Mouse (Mus musculus) bone marrow macrophage, adult 2 months (primary cell): Measurements from ENCODE around the gene Fgfr2. TPM values are rescaled to one million over a fixed set of nuclear protein-coding genes. Genes with fewer than 3 reads are reported as not detected.

Experiments
- H3K27ac ChIP-seq: 2 replicates; pipeline ENCODE4 v1.5.1; 2012; ENCODE audit warnings: low read depth, low read length; ENCODE audit not compliant: insufficient read depth
- H3K4me1 ChIP-seq: 2 replicates; pipeline ENCODE4 v1.6.1; 2012; ENCODE audit warnings: low read length; ENCODE audit not compliant: control insufficient read depth, insufficient read depth
- H3K4me3 ChIP-seq: 2 replicates; pipeline ENCODE4 v1.5.1; 2012; ENCODE audit warnings: mild to moderate bottlenecking, low read length, moderate library complexity; ENCODE audit not compliant: insufficient read depth
- CTCF ChIP-seq: IDR thresholded peaks from 2 replicates; pipeline ENCODE4 v1.5.1; 2012; ENCODE audit warnings: low read depth, mild to moderate bottlenecking, low read length, moderate library complexity
- POLR2A ChIP-seq: IDR thresholded peaks from 2 replicates; pipeline ENCODE4 v1.6.1; 2012; ENCODE audit warnings: mild to moderate bottlenecking, low read depth, low read length, borderline replicate concordance
- polyA plus RNA-seq: library from polyadenylated mRNA; stranded (reverse); fragments of >200 nt; gene quantifications from 2 replicates; pipeline ENCODE4 v1.2.4, GENCODE M21; 2012; ENCODE audit not compliant: missing spikeins, insufficient read depth, insufficient read length

The Fgfr2 gene
- polyA plus RNA-seq, 1 experiment = 0.27 TPM

GRCm38 (mm10) chr7:132581441-132581840 is 541.7 kb downstream of the Fgfr2 start:
- H3K4me1 ChIP-seq = no peaks in the 10 kb centered on the region
- TF ChIP-seq POLR2A (no peak), CTCF (no peak)
- no peak overlapping the region for H3K27ac ChIP-seq
- H3K4me3 ChIP-seq = no peak overlapping the region

- Histone ChIP-seq H3K27ac (no peak overlapping the region), H3K4me1 (no peaks in the 10 kb centered on the region), H3K4me3 (no peak overlapping the region)
- TF ChIP-seq POLR2A (no peak), CTCF (no peak)
Observed at GRCm38 (mm10) chr7:132580511-132580910, 542.6 kb downstream of the Fgfr2 start.

GRCm38 (mm10) chr7:132576891-132577290 is 546.3 kb downstream of the Fgfr2 start:
- H3K27ac ChIP-seq = no peak overlapping the region
- no peak for TF ChIP-seq POLR2A
- TF ChIP-seq CTCF = no peak
- H3K4me3 ChIP-seq = no peak overlapping the region; the same call in 1 of the 2 replicates
- peaks cover 5% of the 10 kb centered on the region for H3K4me1 ChIP-seq

- Histone ChIP-seq H3K27ac (peak within 1 kb of the TSS; percentile 68), H3K4me1 (peaks cover 8% of the 10 kb centered on the region), H3K4me3 (peak within 1 kb of the TSS; percentile 79)
- TF ChIP-seq POLR2A (no peak), CTCF (no peak)
Observed at GRCm38 (mm10) chr7:132576116-132576650, 547.0 kb downstream of the Fgfr2 start, which contains the start of gene Oat. TSS of gene Oat (minus strand) at chr7:132576398.

GRCm38 (mm10) chr7:132575623-132576022 is 547.5 kb downstream of the Fgfr2 start:
- Histone ChIP-seq H3K27ac (peak overlapping the region; percentile 68), H3K4me1 (peaks cover 8% of the 10 kb centered on the region), H3K4me3 (peak overlapping the region; percentile 79)
- TF ChIP-seq POLR2A (no peak), CTCF (peak; percentile 6; the same call in 1 of the 2 replicates)

GRCm38 (mm10) chr7:132574646-132575045 is 548.5 kb downstream of the Fgfr2 start:
- Histone ChIP-seq H3K4me1 (peaks cover 8% of the 10 kb centered on the region), H3K4me3 (no peak overlapping the region), H3K27ac (no peak overlapping the region)
- TF ChIP-seq POLR2A = no peak
- TF ChIP-seq CTCF = no peak

GRCm38 (mm10) chr7:132573205-132573604 is 549.9 kb downstream of the Fgfr2 start:
- Histone ChIP-seq H3K4me1 (peaks cover 17% of the 10 kb centered on the region), H3K4me3 (no peak overlapping the region), H3K27ac (no peak overlapping the region)
- TF ChIP-seq POLR2A (no peak), CTCF (no peak)

GRCm38 (mm10) chr7:132572738-132573137 is 550.4 kb downstream of the Fgfr2 start:
- TF ChIP-seq CTCF (no peak), POLR2A (no peak)
- H3K4me1 ChIP-seq = peaks cover 17% of the 10 kb centered on the region
- H3K27ac ChIP-seq = no peak overlapping the region

GRCm38 (mm10) chr7:132571481-132571880 is 551.7 kb downstream of the Fgfr2 start:
- TF ChIP-seq CTCF = no peak
- TF ChIP-seq POLR2A = no peak
- no peak overlapping the region for H3K27ac ChIP-seq
- peaks cover 17% of the 10 kb centered on the region for H3K4me1 ChIP-seq
- no peak overlapping the region for H3K4me3 ChIP-seq

More at GRCm38 (mm10) chr7:132572738-132573137, 550.4 kb downstream of the Fgfr2 start:
- no peak overlapping the region for H3K4me3 ChIP-seq

- Histone ChIP-seq H3K4me3 (no peak overlapping the region), H3K27ac (no peak overlapping the region), H3K4me1 (peaks cover 17% of the 10 kb centered on the region)
- TF ChIP-seq CTCF = no peak
- no peak for TF ChIP-seq POLR2A
Observed at GRCm38 (mm10) chr7:132570071-132570470, 553.1 kb downstream of the Fgfr2 start.

- TF ChIP-seq POLR2A (no peak), CTCF (no peak)
- Histone ChIP-seq H3K27ac (no peak overlapping the region), H3K4me3 (no peak overlapping the region), H3K4me1 (peaks cover 17% of the 10 kb centered on the region)
Observed at GRCm38 (mm10) chr7:132568817-132569216, 554.3 kb downstream of the Fgfr2 start.
